ENCODE assay signal across 8 mouse cellular contexts in the genomic region with DNA sequence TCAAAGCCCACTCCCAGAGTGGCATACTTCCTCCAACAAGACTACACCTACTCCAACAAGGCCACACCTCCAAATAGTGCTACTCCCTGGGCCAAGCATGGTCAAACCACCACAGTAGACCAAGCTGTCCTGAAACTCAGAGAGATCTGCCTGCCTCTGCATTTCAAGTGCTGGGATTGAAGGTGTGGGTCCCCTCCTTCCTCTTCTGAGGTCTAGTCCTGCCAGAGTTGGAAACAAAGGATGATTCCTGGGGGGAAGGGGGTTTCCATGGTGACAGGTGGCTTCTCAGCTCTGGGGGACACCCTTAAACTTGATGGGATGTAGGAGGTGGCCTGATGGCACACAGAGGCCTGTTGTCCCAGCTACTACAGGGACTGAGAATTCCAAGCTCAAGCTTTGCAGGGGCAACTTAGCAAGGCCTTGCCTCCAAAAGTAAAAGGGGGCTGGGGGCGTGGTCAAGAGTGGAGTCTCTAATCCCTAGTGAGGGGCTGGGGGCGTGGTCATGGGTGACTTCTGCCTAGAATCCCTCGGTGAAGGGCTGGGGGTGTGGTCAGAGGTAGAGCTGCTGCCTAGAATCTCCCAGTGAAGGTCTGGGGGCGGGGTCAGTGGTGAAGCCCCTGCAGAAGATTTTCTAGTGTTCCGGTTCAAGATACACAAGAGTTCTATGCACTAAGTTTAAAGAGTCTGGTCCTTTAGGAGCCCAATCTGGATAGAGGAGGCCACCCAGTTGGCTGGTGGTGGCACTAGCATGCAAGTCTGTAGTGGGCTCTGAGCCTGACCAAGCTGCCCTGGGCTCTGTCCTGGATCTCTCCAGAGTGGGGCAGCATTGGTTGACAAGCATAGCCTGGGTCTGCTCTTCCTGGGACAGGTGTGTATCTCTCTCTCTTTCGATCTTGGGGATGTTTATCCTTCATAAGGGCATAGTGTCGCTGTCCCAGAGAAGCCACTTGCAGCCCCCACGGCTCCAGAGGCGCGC. TPM values are rescaled to one million over a fixed set of nuclear protein-coding genes. Genes with fewer than 3 reads are reported as not detected.
DNase-seq lines count a peak whose midpoint lies in the region; ATAC-seq and TF ChIP-seq lines count a peak whose summit lies in the region.

A gene (plus strand): TSS at position 481 of the 976 bp plus-strand sequence.

- H3K4me1 ChIP-seq in hindbrain, postnatal 0 days (ENCODE audit: insufficient read depth, low read length), result peaks cover 29% of the 10 kb centered on the region

- peak; percentile 30 for TF ChIP-seq CTCF in hindbrain, postnatal 0 days (IDR thresholded peaks at IDR 0.05; ENCODE audit: low read depth)

- H3K9me3 ChIP-seq in hindbrain, postnatal 0 days (ENCODE audit: low read length), result no peaks in the 10 kb centered on the region

- peak; percentile 55 for DNase-seq in kidney, postnatal 10 days
- no peak for DNase-seq in kidney, adult 9 months
- DNase-seq in ZHBTc4 (ENCODE audit: low read depth, low spot score), result peak; percentile 64
- DNase-seq in embryo, embryonic 11 days, result peak; percentile 45
- peak; percentile 37 for DNase-seq in hindbrain, postnatal 0 days (ENCODE audit: low spot score)
- DNase-seq in gastrocnemius, adult 18-20 months (ENCODE audit: low spot score), result no peak
- no peak for DNase-seq in natural killer cell, adult 2 months (ENCODE audit: low spot score in 2 of 2)

- H3K36me3 ChIP-seq in hindbrain, postnatal 0 days (ENCODE audit: insufficient read depth, low read length), result no peaks in the 10 kb centered on the region
- no peaks in the 10 kb centered on the region for H3K36me3 ChIP-seq in macrophage (ENCODE audit: inconsistent target)

- peak within 1 kb of the TSS; percentile 63 for H3K9ac ChIP-seq in hindbrain, postnatal 0 days (replicated peaks; ENCODE audit: low read length)

- H3K79me2 ChIP-seq in macrophage (ENCODE audit: inconsistent target), result no peaks in the 10 kb centered on the region

- H3K4me2 ChIP-seq in hindbrain, postnatal 0 days (ENCODE audit: low read depth, low read length), result peak within 1 kb of the TSS; percentile 69

- no peak within 1 kb of the TSS for H3K27ac ChIP-seq in hindbrain, postnatal 0 days
- no peak within 1 kb of the TSS for H3K27ac ChIP-seq in macrophage

- ATAC-seq in hindbrain, postnatal 0 days, result no peak

- WGBS in hindbrain, postnatal 0 days, result 19% methylated on average over 10 of the region's 10 CpGs
- 49% methylated on average over 10 of the region's 10 CpGs for WGBS in macrophage (ENCODE audit: missing documents)

- H3K4me3 ChIP-seq in hindbrain, postnatal 0 days (ENCODE audit: low read length), result peak within 1 kb of the TSS; percentile 50
- H3K4me3 ChIP-seq in macrophage (ENCODE audit: inconsistent target), result peak within 1 kb of the TSS; percentile 10; the same call in 1 of the 2 replicates

- H3K27me3 ChIP-seq in hindbrain, postnatal 0 days (ENCODE audit: insufficient read depth, low read length), result peaks cover 14% of the 10 kb centered on the region; the same call in 1 of the 2 replicates

RNA-seq across cellular contexts. Expression of the gene that starts here (rescaled TPM):
- total RNA-seq in hindbrain, postnatal 0 days (2014; rRNA removed), result 28.8 and 41.8 TPM in 2 replicates
- 43.7 and 45.5 TPM in 2 replicates for polyA plus RNA-seq in hindbrain, postnatal 0 days (2015; fragmentation: Nextera tagmentation; extraction: Ambion mirVana)
- 10 to 100 TPM in 25 of 26 experiments, 1 to 10 TPM in 1; 8.0 to 81.0 (median 27.5) TPM for total RNA-seq in macrophage (2018; cell fraction: chromatin; rRNA removed)
- total RNA-seq in macrophage (2018; cell fraction: cytosol; rRNA removed), result 1 to 10 TPM in 20 of 26 experiments, under 1 TPM in 6; 0.41 to 3.4 (median 1.7) TPM
- 10 to 100 TPM in 13 of 26 experiments, 1 to 10 TPM in 13; 2.7 to 40.2 (median 8.6) TPM for total RNA-seq in macrophage (2018; cell fraction: nucleus; rRNA removed)
- polyA plus RNA-seq in macrophage (2018), result 1.3 to 3.9 TPM (median 3.6 TPM) in 3 replicates
- 1 to 10 TPM; 4.9 to 7.4 TPM for total RNA-seq in gastrocnemius, adult 18-20 months (2021)

Comparison
In these comparisons a context has a peak if more than half of its experiments do, and no peak if none do; other contexts are left out.
1. DNase-seq: peak in kidney, postnatal 10 days (single experiment), ZHBTc4 (single experiment), embryo, embryonic 11 days (single experiment) and hindbrain, postnatal 0 days (single experiment); none in kidney, adult 9 months (single experiment), gastrocnemius, adult 18-20 months (single experiment) and natural killer cell, adult 2 months (0 of 2).